Mouse (Mus musculus) forebrain, embryonic 16.5 days (tissue): ENCODE measurements around the gene Krtcap2. TPM values are rescaled to one million over a fixed set of nuclear protein-coding genes. Genes with fewer than 3 reads are reported as not detected.

Source experiments
- ATAC-seq: fragments of 200-750 bp; cut with Nextera tagmentation; 2 replicates; pipeline ENCODE4 v1.8.0; 2017; ENCODE audit warnings: mild to moderate bottlenecking, moderate library complexity
- H3K27ac ChIP-seq: fragments of 300-500 bp; sonication (generic); 2 replicates; pipeline ENCODE4 v1.5.1; 2014; ENCODE audit warnings: low read length, control low read depth
- H3K27me3 ChIP-seq: fragments of 300-500 bp; sonication (generic); replicated peaks from 2 replicates; pipeline ENCODE4 v1.6.1; 2014; ENCODE audit warnings: low read length; ENCODE audit not compliant: control insufficient read depth, insufficient read depth
- H3K36me3 ChIP-seq: fragments of 300-500 bp; sonication (generic); 2 replicates; pipeline ENCODE4 v1.6.1; 2014; ENCODE audit not compliant: control insufficient read depth, insufficient read depth
- H3K4me1 ChIP-seq: fragments of 300-500 bp; sonication (generic); replicated peaks from 2 replicates; pipeline ENCODE4 v1.6.1; 2014; ENCODE audit warnings: low read length; ENCODE audit not compliant: control insufficient read depth, insufficient read depth
- H3K4me2 ChIP-seq: fragments of 300-500 bp; sonication (generic); 2 replicates; pipeline ENCODE4 v1.6.1; 2014; ENCODE audit warnings: mild to moderate bottlenecking, low read length, control low read depth
- H3K4me3 ChIP-seq: fragments of 300-500 bp; sonication (generic); replicated peaks from 2 replicates; pipeline ENCODE4 v1.5.1; 2014; ENCODE audit warnings: mild to moderate bottlenecking, low read length, control low read depth
- H3K9ac ChIP-seq: fragments of 300-500 bp; sonication (generic); replicated peaks from 2 replicates; pipeline ENCODE4 v1.6.1; 2014; ENCODE audit warnings: low read depth, low read length, control low read depth
- H3K9me3 ChIP-seq: fragments of 300-500 bp; sonication (generic); 2 replicates; pipeline ENCODE4 v1.6.1; 2016; ENCODE audit warnings: low read length; ENCODE audit not compliant: control insufficient read depth
- WGBS: fragments of 180-500 bp; shearing (Covaris S2); extraction: QIAGEN DNeasy Blood & Tissue Kit; methylation state at CpG from one replicate; pipeline ENCODE4 v1.1.7; 2014; 5-methylcytosine and 5-hydroxymethylcytosine counted together
- polyA plus RNA-seq: library from polyadenylated mRNA; unstranded; fragments of >200 nt; fragmentation: Nextera tagmentation; extraction: Ambion mirVana; gene quantifications from 2 replicates; pipeline ENCODE4 v1.2.1, GENCODE M21; 2015

Gene Krtcap2
- polyA plus RNA-seq, 1 experiment from 2014 or later, result 187 TPM

DNA sequence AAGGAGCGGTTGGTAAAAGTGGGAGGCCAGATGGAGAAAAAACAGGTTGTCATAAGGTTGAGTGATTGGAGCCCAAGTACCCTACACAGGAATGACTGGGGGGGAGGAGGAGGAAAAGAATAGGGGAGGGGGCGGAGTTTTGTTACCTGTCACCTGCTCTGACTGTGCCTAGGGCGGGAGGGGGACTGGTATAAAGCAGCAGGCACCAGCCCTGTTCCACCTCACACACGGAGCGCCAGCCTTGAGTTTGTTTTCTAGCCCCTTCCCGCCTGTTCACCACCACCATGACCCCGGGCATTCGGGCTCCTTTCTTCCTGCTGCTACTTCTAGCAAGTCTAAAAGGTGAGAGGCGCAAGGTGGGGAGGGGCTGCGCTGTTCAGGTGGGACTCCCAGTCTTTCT is 16.9 kb upstream of the Krtcap2 start, which contains the start of gene Muc1:
Gene Muc1 (plus strand): TSS at position 222 of the 400 bp plus-strand sequence.
- Histone ChIP-seq H3K4me2 (peak within 1 kb of the TSS; percentile 71), H3K36me3 (0 out of 2 replicates have a peak, but pooled peaks cover 2% of the 10 kb centered on the region), H3K27ac (peak within 1 kb of the TSS; percentile 89), H3K4me3 (peak within 1 kb of the TSS; percentile 48), H3K4me1 (peaks cover 48% of the 10 kb centered on the region), H3K27me3 (no peaks in the 10 kb centered on the region), H3K9me3 (no peaks in the 10 kb centered on the region), H3K9ac (peak within 1 kb of the TSS; percentile 58)
- ATAC-seq, result no peak
- WGBS, result 36% methylated on average over 10 of the region's 10 CpGs

DNA sequence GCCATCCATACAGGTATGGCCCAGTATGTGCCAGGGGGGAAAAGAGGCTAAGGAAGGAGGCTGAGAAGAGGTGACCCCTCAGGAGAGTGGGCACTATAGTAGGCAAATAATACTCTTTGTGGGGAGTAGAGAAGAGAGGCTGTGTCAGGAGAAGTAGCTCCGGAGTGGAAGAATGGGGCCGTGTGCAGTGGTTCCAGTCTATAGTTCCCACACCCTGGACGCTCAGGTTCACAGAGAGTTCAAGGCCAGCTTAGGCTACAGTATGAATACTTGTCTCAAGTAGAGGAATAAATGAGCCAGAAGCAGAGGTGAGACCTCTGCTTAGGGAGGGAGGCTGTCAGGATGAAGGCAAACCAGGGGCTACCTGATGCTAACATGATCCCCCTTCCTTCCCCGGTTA is 16.5 kb upstream of the Krtcap2 start:
- Histone ChIP-seq H3K27ac (no peak overlapping the region), H3K4me2 (no peak overlapping the region)
- 46% methylated on average over 4 of the region's 4 CpGs for WGBS

DNA sequence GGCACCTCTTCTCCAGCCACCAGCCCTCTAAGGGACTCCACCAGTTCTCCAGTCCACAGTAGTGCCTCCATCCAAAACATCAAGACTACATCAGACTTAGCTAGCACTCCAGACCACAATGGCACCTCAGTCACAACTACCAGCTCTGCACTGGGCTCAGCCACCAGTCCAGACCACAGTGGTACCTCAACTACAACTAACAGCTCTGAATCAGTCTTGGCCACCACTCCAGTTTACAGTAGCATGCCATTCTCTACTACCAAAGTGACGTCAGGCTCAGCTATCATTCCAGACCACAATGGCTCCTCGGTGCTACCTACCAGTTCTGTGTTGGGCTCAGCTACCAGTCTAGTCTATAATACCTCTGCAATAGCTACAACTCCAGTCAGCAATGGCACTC is 15.2 kb upstream of the Krtcap2 start:
- H3K9ac ChIP-seq, result no peak overlapping the region
- H3K27ac ChIP-seq, result no peak overlapping the region
- H3K9me3 ChIP-seq, result no peaks in the 10 kb centered on the region
- H3K36me3 ChIP-seq, result peaks cover 7% of the 10 kb centered on the region
- peaks cover 31% of the 10 kb centered on the region for H3K4me1 ChIP-seq
- 83% methylated on average over 2 of the region's 2 CpGs for WGBS
- H3K4me2 ChIP-seq, result no peak overlapping the region
- no peak for ATAC-seq
- no peak overlapping the region for H3K4me3 ChIP-seq
- H3K27me3 ChIP-seq, result no peaks in the 10 kb centered on the region

More for the DNA sequence above, 16.5 kb upstream of the Krtcap2 start:
- H3K9me3 ChIP-seq, result no peaks in the 10 kb centered on the region
- H3K9ac ChIP-seq, result no peak overlapping the region
- peaks cover 44% of the 10 kb centered on the region for H3K4me1 ChIP-seq
- H3K4me3 ChIP-seq, result no peak overlapping the region
- H3K27me3 ChIP-seq, result no peaks in the 10 kb centered on the region
- 0 out of 2 replicates have a peak, but pooled peaks cover 2% of the 10 kb centered on the region for H3K36me3 ChIP-seq
- ATAC-seq, result no peak

DNA sequence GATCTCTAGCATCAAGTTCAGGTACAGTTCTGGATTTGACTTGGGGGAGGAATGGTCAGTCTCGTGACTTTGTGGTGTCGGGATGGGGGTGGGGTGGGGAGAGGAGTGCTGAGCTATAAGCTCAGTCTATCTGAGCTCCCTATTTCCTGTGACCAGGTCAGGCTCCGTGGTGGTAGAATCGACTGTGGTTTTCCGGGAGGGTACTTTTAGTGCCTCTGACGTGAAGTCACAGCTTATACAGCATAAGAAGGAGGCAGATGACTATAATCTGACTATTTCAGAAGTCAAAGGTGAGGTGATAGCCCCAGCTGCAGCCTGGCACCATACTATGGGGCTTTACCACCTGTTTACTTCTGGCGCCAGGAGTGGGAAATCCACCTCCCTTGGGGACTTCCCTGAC is 14.4 kb upstream of the Krtcap2 start:
- Histone ChIP-seq H3K4me1 (peaks cover 23% of the 10 kb centered on the region), H3K36me3 (peaks cover 8% of the 10 kb centered on the region), H3K4me3 (no peak overlapping the region), H3K27me3 (no peaks in the 10 kb centered on the region), H3K27ac (no peak overlapping the region), H3K9ac (no peak overlapping the region), H3K4me2 (no peak overlapping the region), H3K9me3 (no peaks in the 10 kb centered on the region)
- no peak for ATAC-seq
- 78% methylated on average over 7 of the region's 7 CpGs for WGBS

DNA sequence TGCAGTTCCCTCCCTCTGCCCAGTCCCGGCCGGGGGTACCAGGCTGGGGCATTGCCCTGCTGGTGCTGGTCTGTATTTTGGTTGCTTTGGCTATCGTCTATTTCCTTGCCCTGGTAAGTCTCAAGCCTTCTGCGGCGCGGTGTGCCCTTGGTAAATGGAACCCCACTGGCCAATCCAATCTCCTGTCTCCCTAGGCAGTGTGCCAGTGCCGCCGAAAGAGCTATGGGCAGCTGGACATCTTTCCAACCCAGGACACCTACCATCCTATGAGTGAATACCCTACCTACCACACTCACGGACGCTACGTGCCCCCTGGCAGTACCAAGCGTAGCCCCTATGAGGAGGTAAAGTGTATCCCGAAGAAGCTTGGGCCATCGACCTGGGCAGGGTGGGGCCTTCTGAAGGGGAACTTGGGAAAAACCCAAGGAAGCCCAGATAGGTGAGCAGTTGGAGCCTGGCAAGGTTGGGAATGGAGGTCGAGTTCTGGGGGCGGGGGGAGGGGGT is 13.9 kb upstream of the Krtcap2 start:
- 79% methylated on average over 16 of the region's 16 CpGs for WGBS
- Histone ChIP-seq H3K4me2 (no peak overlapping the region), H3K27me3 (no peaks in the 10 kb centered on the region), H3K9ac (no peak overlapping the region), H3K36me3 (peaks cover 10% of the 10 kb centered on the region), H3K4me3 (no peak overlapping the region), H3K4me1 (peaks cover 18% of the 10 kb centered on the region), H3K27ac (no peak overlapping the region), H3K9me3 (no peaks in the 10 kb centered on the region)
- ATAC-seq, result no peak

DNA sequence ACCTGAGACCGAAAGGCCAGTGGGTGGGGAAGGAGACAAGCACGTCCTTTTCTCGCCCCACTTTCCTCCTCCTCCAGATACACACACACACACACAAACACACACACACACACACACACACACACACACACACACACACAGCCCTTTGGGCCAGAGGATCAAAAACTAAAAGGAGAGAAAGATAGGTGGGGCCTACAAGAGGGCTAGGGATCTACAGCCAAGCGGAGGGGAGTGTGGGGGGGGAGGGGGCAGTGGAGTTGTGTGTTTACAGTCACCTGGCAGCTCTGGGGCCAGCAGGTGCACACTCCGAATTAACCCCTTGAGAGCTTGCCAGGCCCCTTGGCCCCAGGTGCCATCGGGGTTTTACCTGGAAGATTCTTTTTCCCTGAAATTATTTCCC is 13.2 kb upstream of the Krtcap2 start:
- peaks cover 15% of the 10 kb centered on the region for H3K36me3 ChIP-seq
- no peak for ATAC-seq
- WGBS, result 73% methylated on average over 6 of the region's 6 CpGs
- no peak overlapping the region for H3K4me3 ChIP-seq
- H3K9ac ChIP-seq, result no peak overlapping the region
- H3K27me3 ChIP-seq, result no peaks in the 10 kb centered on the region
- peaks cover 13% of the 10 kb centered on the region for H3K4me1 ChIP-seq
- no peak overlapping the region for H3K27ac ChIP-seq
- H3K9me3 ChIP-seq, result no peaks in the 10 kb centered on the region
- H3K4me2 ChIP-seq, result no peak overlapping the region

DNA sequence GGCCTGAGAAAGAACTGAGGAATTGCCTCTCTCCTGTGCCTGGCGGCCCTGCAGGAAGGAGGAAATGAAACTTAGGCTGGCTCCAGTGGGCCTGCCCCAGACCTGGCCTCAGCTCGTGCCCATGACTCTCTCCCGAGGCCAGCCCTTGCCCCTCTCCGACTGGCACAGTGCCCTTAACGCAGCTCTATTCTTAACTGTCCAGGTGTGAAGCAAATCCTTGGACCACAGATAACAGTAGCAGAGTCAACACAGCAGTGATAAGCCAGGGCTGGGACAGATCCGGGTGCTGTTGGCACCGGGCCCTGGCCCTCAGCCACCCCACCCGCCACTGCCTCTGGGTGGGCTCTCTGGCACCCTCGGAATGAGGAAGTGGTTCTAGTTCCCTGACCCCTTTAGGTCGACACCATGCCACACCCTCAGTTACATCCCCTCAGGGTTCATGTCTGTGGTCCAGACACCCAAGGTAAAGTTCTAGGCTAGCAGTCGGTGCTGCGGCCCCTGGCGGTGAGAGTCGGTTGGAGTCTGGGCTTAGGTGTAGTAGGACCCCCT is 12.1 kb upstream of the Krtcap2 start:
- Histone ChIP-seq H3K9me3 (no peaks in the 10 kb centered on the region), H3K4me2 (no peak overlapping the region), H3K4me1 (peaks cover 2% of the 10 kb centered on the region), H3K4me3 (no peak overlapping the region), H3K27ac (no peak overlapping the region), H3K27me3 (no peaks in the 10 kb centered on the region), H3K36me3 (peaks cover 17% of the 10 kb centered on the region), H3K9ac (no peak overlapping the region)
- WGBS, result 76% methylated on average over 14 of the region's 14 CpGs
- no peak for ATAC-seq

DNA sequence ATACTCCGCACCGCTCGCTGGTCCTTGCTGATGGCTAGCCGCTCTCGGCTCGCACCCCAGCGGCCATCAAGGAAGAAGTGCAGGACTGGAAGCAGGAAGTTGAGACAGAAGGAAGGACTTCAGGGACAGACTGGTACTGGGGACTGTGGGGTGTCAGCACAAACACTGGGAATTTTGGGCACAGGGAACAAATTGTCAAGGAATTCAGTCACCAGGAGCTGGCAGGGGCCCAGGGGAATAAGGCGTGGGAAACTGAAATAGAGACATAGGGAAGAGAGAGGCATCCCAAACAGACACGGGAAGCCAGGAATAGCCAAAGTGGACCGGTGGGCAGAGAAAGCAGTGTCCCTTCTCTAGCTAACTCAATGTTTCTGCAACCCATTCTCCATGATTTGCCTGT is 9.2 kb upstream of the Krtcap2 start:
- H3K9me3 ChIP-seq, result no peaks in the 10 kb centered on the region
- ATAC-seq, result no peak

DNA sequence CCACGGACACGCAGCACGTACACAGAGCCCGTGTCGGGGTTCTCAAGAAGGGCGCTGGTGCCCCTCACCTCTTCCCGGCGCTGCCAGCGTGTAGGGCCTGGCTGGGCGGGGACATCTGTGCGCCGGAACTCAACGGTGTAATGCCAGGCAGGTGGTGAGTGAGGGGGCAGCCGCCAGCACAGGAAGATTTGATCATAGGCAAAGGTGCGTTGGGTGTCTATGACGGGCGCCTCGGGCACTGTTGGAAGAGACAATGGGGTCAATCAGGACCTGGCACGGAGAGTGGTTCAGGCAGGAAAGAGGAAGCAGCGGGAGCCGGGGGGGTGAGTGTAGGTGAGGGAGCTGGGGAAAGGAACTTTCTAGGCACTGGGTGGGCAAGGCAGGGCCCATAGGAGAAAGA is 8.1 kb upstream of the Krtcap2 start:
- H3K9me3 ChIP-seq, result no peaks in the 10 kb centered on the region
- WGBS, result 95% methylated on average over 21 of the region's 21 CpGs
- H3K9ac ChIP-seq, result no peak overlapping the region

More for the DNA sequence above, 9.2 kb upstream of the Krtcap2 start:
- Histone ChIP-seq H3K27ac (no peak overlapping the region), H3K27me3 (no peaks in the 10 kb centered on the region), H3K4me3 (no peak overlapping the region), H3K4me1 (no peaks in the 10 kb centered on the region), H3K36me3 (peaks cover 25% of the 10 kb centered on the region), H3K4me2 (no peak overlapping the region), H3K9ac (no peak overlapping the region)
- WGBS, result 92% methylated on average over 10 of the region's 10 CpGs

DNA sequence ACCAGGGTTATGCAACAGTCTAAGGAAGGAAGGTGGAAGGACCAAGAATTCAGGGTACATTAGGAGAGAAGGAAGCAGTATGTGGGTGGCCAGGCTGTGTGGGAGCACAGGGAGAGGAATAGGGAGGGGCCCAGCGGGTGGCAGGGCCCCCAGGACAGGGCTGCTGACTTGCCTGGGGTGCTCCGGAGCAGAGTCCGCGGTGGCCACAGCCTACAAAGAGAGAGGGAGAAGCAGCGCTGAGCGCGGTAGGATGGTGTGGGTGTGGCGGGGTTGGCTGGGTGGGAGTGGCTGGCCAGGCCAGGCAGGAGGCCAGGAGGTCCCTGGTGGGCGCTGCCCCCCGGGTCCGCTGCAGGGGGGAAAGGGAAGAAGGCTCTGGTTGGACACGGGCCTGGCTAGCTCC is 7.3 kb upstream of the Krtcap2 start:
- H3K4me1 ChIP-seq, result peaks cover 15% of the 10 kb centered on the region
- H3K4me2 ChIP-seq, result no peak overlapping the region
- H3K36me3 ChIP-seq, result peaks cover 30% of the 10 kb centered on the region
- H3K4me3 ChIP-seq, result no peak overlapping the region
- no peaks in the 10 kb centered on the region for H3K9me3 ChIP-seq
- H3K27ac ChIP-seq, result no peak overlapping the region
- WGBS, result 79% methylated on average over 9 of the region's 12 CpGs
- no peak for ATAC-seq
- H3K9ac ChIP-seq, result no peak overlapping the region
- no peaks in the 10 kb centered on the region for H3K27me3 ChIP-seq

More for the DNA sequence above, 8.1 kb upstream of the Krtcap2 start:
- H3K27ac ChIP-seq, result no peak overlapping the region
- H3K27me3 ChIP-seq, result no peaks in the 10 kb centered on the region
- H3K36me3 ChIP-seq, result peaks cover 32% of the 10 kb centered on the region
- no peak overlapping the region for H3K4me2 ChIP-seq
- ATAC-seq, result no peak
- no peak overlapping the region for H3K4me3 ChIP-seq
- peaks cover 7% of the 10 kb centered on the region for H3K4me1 ChIP-seq
